Mouse (Mus musculus) MEL (cell line): ENCODE measurements around the gene Bckdhb.
"Not testable (repeated sequence)": the region's sequence is repeated elsewhere in the genome, so short reads cannot be mapped to it uniquely, and the experiment has no call there.

Experiments
- CTCF ChIP-seq, 3 experiments: IDR thresholded peaks in 2 of 3; conservative IDR thresholded peaks in 1 of 3; 2 replicates each; pipeline ENCODE4 v1.5.1; 2011 to 2012; ENCODE audit warnings: low read length in 3 of 3, low read depth in 2 of 3, mild to moderate bottlenecking in 2 of 3, improper control_type of control experiment in 1 of 3, inconsistent platforms in 1 of 3, mixed read lengths in 1 of 3, moderate library complexity in 1 of 3; ENCODE audit not compliant: control insufficient read depth in 1 of 3, insufficient read depth in 1 of 3, poor library complexity in 1 of 3, severe bottlenecking in 1 of 3
- E2F4 ChIP-seq: IDR thresholded peaks from 2 replicates; pipeline ENCODE4 v1.6.1; 2011; ENCODE audit warnings: low read depth, low read length, improper control_type of control experiment, borderline replicate concordance
- GATA1 ChIP-seq: IDR thresholded peaks from 2 replicates; pipeline ENCODE4 v1.6.1; 2011; ENCODE audit warnings: low read depth, low read length, improper control_type of control experiment
- MAX ChIP-seq: IDR thresholded peaks from 2 replicates; pipeline ENCODE4 v1.6.1; 2011; ENCODE audit warnings: low read length, improper control_type of control experiment
- MAZ ChIP-seq: IDR thresholded peaks from 2 replicates; pipeline ENCODE4 v1.6.1; 2012; ENCODE audit warnings: low read depth, mild to moderate bottlenecking, inconsistent platforms, low read length, improper control_type of control experiment
- MEF2A ChIP-seq: IDR thresholded peaks from 2 replicates; pipeline ENCODE4 v1.6.1; 2014; ENCODE audit warnings: low read depth, mild to moderate bottlenecking, inconsistent platforms, low read length, improper control_type of control experiment; ENCODE audit not compliant: poor library complexity, insufficient replicate concordance, severe bottlenecking; ENCODE audit errors: extremely low read depth
- MYC ChIP-seq: IDR thresholded peaks from 2 replicates; pipeline ENCODE4 v1.6.1; 2011; ENCODE audit warnings: low read depth, mild to moderate bottlenecking, low read length, improper control_type of control experiment, moderate library complexity
- UBTF ChIP-seq: IDR thresholded peaks from 2 replicates; pipeline ENCODE4 v1.6.1; 2012; ENCODE audit warnings: low read depth, mild to moderate bottlenecking, inconsistent platforms, low read length, improper control_type of control experiment, moderate library complexity, borderline replicate concordance; ENCODE audit not compliant: insufficient read depth
- USF1 ChIP-seq: IDR thresholded peaks from 2 replicates; pipeline ENCODE4 v1.6.1; 2014; ENCODE audit warnings: low read depth, mild to moderate bottlenecking, inconsistent platforms, low read length, improper control_type of control experiment, moderate library complexity
- ZNF384 ChIP-seq: IDR thresholded peaks from 2 replicates; pipeline ENCODE4 v1.6.1; 2012; ENCODE audit warnings: low read depth, mild to moderate bottlenecking, inconsistent platforms, low read length, improper control_type of control experiment

GRCm38 (mm10) chr9:84018141-84018540, 93.2 kb downstream of the Bckdhb start:
- TF ChIP-seq CTCF (IDR thresholded peaks at IDR 0.05 in 2 of 3, conservative IDR thresholded peaks at IDR 0.05 in 1 of 3; ENCODE audit: control insufficient read depth in 1 of 3, insufficient read depth in 1 of 3, low read depth in 2 of 3, low read length in 3 of 3, poor library complexity in 1 of 3, severe bottlenecking in 1 of 3); ZNF384; MAZ; USF1; MEF2A; MAX; UBTF; GATA1; E2F4; MYC: not testable (repeated sequence)
